Mouse (Mus musculus) E14TG2a.4 (cell line): ENCODE data around the gene Ell2.

Experiments
- CTCF ChIP-seq: conservative IDR thresholded peaks from 2 replicates; pipeline ENCODE4 v1.5.1; 2014; ENCODE audit warnings: low read length
- NANOG ChIP-seq: IDR thresholded peaks from 2 replicates; pipeline ENCODE4 v1.6.1; 2014; ENCODE audit warnings: borderline replicate concordance, low read length, mixed read lengths
- POU5F1 ChIP-seq: IDR thresholded peaks from 2 replicates; pipeline ENCODE4 v1.6.1; 2014; ENCODE audit warnings: low read length, borderline replicate concordance

DNA sequence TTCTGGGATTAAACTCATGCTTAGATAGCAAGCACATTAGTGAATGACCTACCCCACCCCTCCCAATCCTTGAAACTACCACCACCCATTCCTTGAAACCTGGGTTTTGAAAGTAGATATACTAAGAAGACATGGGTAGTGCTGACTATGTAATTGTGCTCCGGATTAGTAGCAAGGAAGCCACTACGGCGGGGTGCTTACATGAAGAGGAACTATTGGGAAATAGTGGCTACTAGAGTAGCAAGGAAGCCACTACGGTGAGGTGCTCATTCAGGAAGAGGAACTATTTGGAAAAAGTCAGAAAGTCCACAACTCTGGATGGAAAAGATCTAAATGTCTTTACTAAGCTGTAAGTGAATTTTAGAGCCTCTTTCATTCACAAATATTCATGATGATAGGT is 81.6 kb downstream of the Ell2 start:
- TF ChIP-seq CTCF (no peak), POU5F1 (no peak), NANOG (no peak)
